Mouse (Mus musculus): ENCODE measurements around the gene Fam129b.

GRCm38 (mm10) chr2:32966184-32966688 is 90.3 kb downstream of the Fam129b start:
- TF ChIP-seq CTCF (IDR thresholded peaks at IDR 0.05; ENCODE audit: low read depth, low read length), result no peak
- no peak for TF ChIP-seq POLR2A (IDR thresholded peaks at IDR 0.05; ENCODE audit: extremely low read depth, insufficient read depth, low read length)
